In the genomic region with DNA sequence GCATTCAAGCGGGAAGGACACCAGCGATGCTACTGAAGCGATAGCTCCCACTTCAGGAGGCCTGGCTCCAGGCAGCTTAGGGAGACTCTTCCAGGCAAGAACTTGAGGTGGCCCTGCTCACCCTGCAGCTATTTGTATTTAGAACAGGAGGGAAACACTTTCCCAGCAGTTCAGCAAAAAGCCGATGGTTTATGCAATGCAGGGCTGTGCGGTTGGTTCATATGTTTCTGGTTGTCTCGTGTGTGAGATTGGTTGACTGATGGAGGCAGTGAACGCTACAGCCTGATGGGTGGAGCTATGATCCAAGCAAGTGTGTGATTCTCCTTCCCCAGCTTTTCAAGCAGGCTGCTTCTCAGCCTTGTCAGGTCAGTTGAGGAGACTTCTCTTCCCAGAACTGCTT, we compare ENCODE assay signal across 30 mouse cellular contexts. TPM values are rescaled to one million over a fixed set of nuclear protein-coding genes. Genes with fewer than 3 reads are reported as not detected.
"Had no signal": no experiment of that assay in that cellular context is flagged by ENCODE, and none has a peak within 500 bp of the region (broad histone marks: within the 10 kb centered on the region; RNA-seq: fewer than 3 reads in every experiment).

No protein-coding gene starts in this region.

- H3K9me3 ChIP-seq: heart, embryonic 13.5 days; heart, embryonic 15.5 days; hindbrain, embryonic 13.5 days; hindbrain, embryonic 15.5 days; kidney, embryonic 15.5 days; limb, embryonic 12.5 days; limb, embryonic 15.5 days; liver, embryonic 12.5 days had no signal

- H3K4me3 ChIP-seq: heart, adult 2 months; heart, embryonic 13.5 days; heart, embryonic 15.5 days; hindbrain, embryonic 13.5 days; hindbrain, embryonic 15.5 days; kidney, embryonic 15.5 days; limb, embryonic 12.5 days; limb, embryonic 15.5 days; liver, embryonic 12.5 days had no signal

- ATAC-seq: hindbrain, postnatal 0 days; intestine, embryonic 16.5 days; liver, embryonic 12.5 days had no signal

- DNase-seq: gastrocnemius, postnatal 10 days; gastrocnemius, postnatal 25 days; heart, adult 2 months; heart, postnatal 14 days; heart, postnatal 36 days; kidney, adult 11 months; kidney, adult 2 months; kidney, adult 9 months; kidney, postnatal 14 days; kidney, postnatal 36 days; layer of hippocampus, adult 9-11 months; layer of hippocampus, postnatal 36 days; left cerebral cortex, postnatal 4 days had no signal

- H3K9ac ChIP-seq: heart, embryonic 13.5 days; heart, embryonic 15.5 days; hindbrain, embryonic 13.5 days; hindbrain, embryonic 15.5 days; kidney, embryonic 15.5 days; limb, embryonic 12.5 days; limb, embryonic 15.5 days; liver, embryonic 12.5 days; liver, embryonic 14.5 days had no signal

- H3K27ac ChIP-seq: heart, adult 2 months; heart, embryonic 13.5 days; heart, embryonic 15.5 days; hindbrain, embryonic 13.5 days; hindbrain, embryonic 15.5 days; hindbrain, postnatal 0 days; kidney, embryonic 15.5 days; kidney, postnatal 0 days; limb, embryonic 12.5 days; limb, embryonic 15.5 days; liver, embryonic 12.5 days; liver, embryonic 14.5 days had no signal

- H3K4me2 ChIP-seq: heart, embryonic 11.5 days; heart, embryonic 13.5 days; heart, embryonic 15.5 days; hindbrain, embryonic 13.5 days; hindbrain, embryonic 15.5 days; kidney, embryonic 15.5 days; limb, embryonic 12.5 days; limb, embryonic 15.5 days; liver, embryonic 12.5 days had no signal

- H3K4me1 ChIP-seq: heart, embryonic 13.5 days; heart, embryonic 15.5 days; hindbrain, embryonic 13.5 days; hindbrain, embryonic 15.5 days; limb, embryonic 15.5 days; liver, embryonic 12.5 days had no signal

- H3K36me3 ChIP-seq: heart, embryonic 13.5 days; heart, embryonic 15.5 days; hindbrain, embryonic 13.5 days; hindbrain, embryonic 15.5 days; kidney, embryonic 15.5 days; limb, embryonic 12.5 days; limb, embryonic 15.5 days; liver, embryonic 12.5 days had no signal

- H3K27me3 ChIP-seq: heart, embryonic 13.5 days; heart, embryonic 15.5 days; hindbrain, embryonic 15.5 days; kidney, embryonic 15.5 days; limb, embryonic 12.5 days; limb, embryonic 15.5 days had no signal

RNA-seq across cellular contexts. Expression of a gene that starts 46.2 kb away (rescaled TPM):
- total RNA-seq: hematopoietic stem cell, adult 5-6 weeks had no signal

RNA-seq across cellular contexts. Expression of a gene that starts 47.0 kb away (rescaled TPM):
- total RNA-seq: hematopoietic stem cell, adult 5-6 weeks; layer of hippocampus, adult 18-20 months; layer of hippocampus, postnatal 36 days; left cerebral cortex, postnatal 10 days had no signal
- polyA plus RNA-seq: hindbrain, embryonic 15.5 days; hindbrain, postnatal 0 days; liver, embryonic 12.5 days; liver, embryonic 16.5 days had no signal
